Mouse (Mus musculus) limb, embryonic 13.5 days (tissue): ENCODE measurements around the gene Abcb1a. TPM values are rescaled to one million over a fixed set of nuclear protein-coding genes. Genes with fewer than 3 reads are reported as not detected.

ENCODE experiments used
- ATAC-seq: fragments of 200-750 bp; cut with Nextera tagmentation; 2 replicates; pipeline ENCODE4 v1.8.0; 2017; ENCODE audit warnings: low read depth, moderate number of reproducible peaks, moderate TSS enrichment; ENCODE audit not compliant: low FRiP score
- H3K27ac ChIP-seq: fragments of 300-500 bp; sonication (generic); 2 replicates; pipeline ENCODE4 v1.5.1; 2015; ENCODE audit warnings: inconsistent platforms, mild to moderate bottlenecking, moderate library complexity
- H3K27me3 ChIP-seq: fragments of 300-500 bp; sonication (generic); 2 replicates; pipeline ENCODE4 v1.6.1; 2015; ENCODE audit warnings: mild to moderate bottlenecking, inconsistent platforms
- H3K36me3 ChIP-seq: fragments of 300-500 bp; sonication (generic); 2 replicates; pipeline ENCODE4 v1.6.1; 2015; ENCODE audit warnings: inconsistent platforms, mild to moderate bottlenecking, moderate library complexity
- H3K4me1 ChIP-seq: fragments of 300-500 bp; sonication (generic); 2 replicates; pipeline ENCODE4 v1.6.1; 2015; ENCODE audit warnings: inconsistent platforms
- H3K4me2 ChIP-seq: fragments of 300-500 bp; sonication (generic); replicated peaks from 2 replicates; pipeline ENCODE4 v1.6.1; 2015; ENCODE audit warnings: inconsistent platforms, mild to moderate bottlenecking, moderate library complexity
- H3K4me3 ChIP-seq: fragments of 300-500 bp; sonication (generic); 2 replicates; pipeline ENCODE4 v1.5.1; 2015; ENCODE audit warnings: moderate library complexity, mild to moderate bottlenecking, inconsistent platforms
- H3K9ac ChIP-seq: fragments of 300-500 bp; sonication (generic); 2 replicates; pipeline ENCODE4 v1.6.1; 2015; ENCODE audit warnings: mild to moderate bottlenecking, inconsistent platforms
- H3K9me3 ChIP-seq: fragments of 300-500 bp; sonication (generic); 2 replicates; pipeline ENCODE4 v1.6.1; 2016; ENCODE audit warnings: inconsistent platforms
- WGBS: fragments of 180-500 bp; shearing (Covaris S2); methylation state at CpG from one replicate; pipeline ENCODE4 v1.1.7; 2015; 5-methylcytosine and 5-hydroxymethylcytosine counted together
- polyA plus RNA-seq: library from polyadenylated mRNA; unstranded; fragments of >200 nt; fragmentation: Nextera tagmentation; extraction: Ambion mirVana; gene quantifications from 2 replicates; pipeline ENCODE4 v1.2.1, GENCODE M21; 2015

Abcb1a gene
- polyA plus RNA-seq, result 0.28 and 0.29 TPM in 2 replicates

DNA sequence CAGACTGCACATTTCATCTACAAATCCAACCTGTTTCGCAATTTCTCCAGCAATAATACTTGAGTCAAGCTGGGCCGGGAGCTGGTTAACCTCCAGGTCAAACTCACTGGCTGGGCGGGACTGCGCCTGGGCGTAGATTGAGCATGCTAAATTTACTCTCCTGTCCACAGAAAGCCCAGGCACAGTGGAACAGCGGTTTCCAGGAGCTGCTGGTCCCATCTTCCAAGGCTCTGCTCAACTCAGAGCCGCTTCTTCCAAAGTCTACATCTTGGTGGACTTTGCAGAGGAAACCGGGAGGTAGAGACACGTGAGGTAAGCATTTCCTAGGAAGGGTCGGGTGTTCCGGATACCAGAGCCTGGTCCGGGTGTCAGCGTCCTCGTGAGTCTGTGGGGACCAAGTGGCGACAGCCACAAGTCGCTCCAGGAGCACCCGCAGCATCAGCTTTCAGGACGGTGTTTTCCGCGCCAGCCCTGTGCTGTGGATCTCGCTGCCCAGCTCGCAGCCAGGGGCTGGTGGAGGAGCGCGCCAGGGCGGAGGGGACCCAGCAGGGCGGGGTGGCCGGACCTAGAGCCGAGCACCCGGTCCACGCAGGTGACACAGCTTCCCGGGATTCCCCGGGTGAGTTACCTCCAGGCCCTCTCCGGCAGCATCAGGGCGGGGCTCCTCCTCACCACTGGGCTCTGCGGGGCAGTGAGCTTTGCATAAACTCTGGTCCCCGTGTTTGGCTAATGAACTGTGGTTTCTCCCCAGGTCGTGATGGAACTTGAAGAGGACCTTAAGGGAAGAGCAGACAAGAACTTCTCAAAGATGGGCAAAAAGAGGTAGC, at the start of gene Abcb1a:
Gene Abcb1a (plus strand): TSS at position 167 of the 827 bp plus-strand sequence.
- Histone ChIP-seq H3K9me3 (no peaks in the 10 kb centered on the region), H3K4me2 (peak within 1 kb of the TSS; percentile 95), H3K27ac (no peak within 1 kb of the TSS), H3K9ac (peak within 1 kb of the TSS; percentile 72), H3K27me3 (no peaks in the 10 kb centered on the region), H3K36me3 (no peaks in the 10 kb centered on the region), H3K4me1 (peaks cover 6% of the 10 kb centered on the region; the same call in 1 of the 2 replicates), H3K4me3 (peak within 1 kb of the TSS; percentile 54)
- 5% methylated on average over 37 of the region's 37 CpGs for WGBS
- peak; percentile 57; the same call in 1 of the 2 replicates for ATAC-seq

DNA sequence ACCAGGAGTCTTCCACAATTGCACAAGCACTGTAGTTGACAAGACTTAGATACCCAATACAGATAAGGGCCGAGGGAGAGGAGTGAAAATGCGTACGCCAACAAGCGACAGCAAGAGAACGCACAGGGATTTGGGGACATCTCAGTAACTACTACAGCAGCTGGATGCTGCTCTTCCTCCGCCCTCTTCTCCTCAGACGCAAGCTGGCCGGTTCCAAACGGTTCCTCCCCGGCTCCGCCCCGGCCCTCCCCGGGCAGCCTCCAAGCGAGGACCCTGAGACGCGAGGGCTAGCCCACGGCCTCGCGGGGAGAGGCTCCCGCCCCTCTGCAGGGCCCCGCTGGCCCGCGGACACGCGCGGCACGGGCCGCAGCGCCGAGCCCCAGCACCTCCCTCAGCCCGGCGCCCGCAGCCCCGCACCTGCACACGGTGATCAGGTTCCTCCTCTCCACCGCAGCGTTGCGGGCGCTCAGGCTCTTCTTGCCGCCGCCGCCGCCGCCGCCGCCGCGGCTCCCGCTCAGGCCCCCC, 37.7 kb upstream of the Abcb1a start:
- H3K9me3 ChIP-seq, result no peaks in the 10 kb centered on the region
- WGBS, result 0% methylated on average over 38 of the region's 49 CpGs
- ATAC-seq, result peak; percentile 55; the same call in 1 of the 2 replicates
- H3K27me3 ChIP-seq, result 0 out of 2 replicates have a peak, but pooled peaks cover 3% of the 10 kb centered on the region
- no peaks in the 10 kb centered on the region for H3K4me1 ChIP-seq
- H3K4me2 ChIP-seq, result peak overlapping the region; percentile 90
- H3K4me3 ChIP-seq, result peak overlapping the region; percentile 90
- H3K27ac ChIP-seq, result peak overlapping the region; percentile 39; the same call in 1 of the 2 replicates
- no peaks in the 10 kb centered on the region for H3K36me3 ChIP-seq
- peak overlapping the region; percentile 84 for H3K9ac ChIP-seq

DNA sequence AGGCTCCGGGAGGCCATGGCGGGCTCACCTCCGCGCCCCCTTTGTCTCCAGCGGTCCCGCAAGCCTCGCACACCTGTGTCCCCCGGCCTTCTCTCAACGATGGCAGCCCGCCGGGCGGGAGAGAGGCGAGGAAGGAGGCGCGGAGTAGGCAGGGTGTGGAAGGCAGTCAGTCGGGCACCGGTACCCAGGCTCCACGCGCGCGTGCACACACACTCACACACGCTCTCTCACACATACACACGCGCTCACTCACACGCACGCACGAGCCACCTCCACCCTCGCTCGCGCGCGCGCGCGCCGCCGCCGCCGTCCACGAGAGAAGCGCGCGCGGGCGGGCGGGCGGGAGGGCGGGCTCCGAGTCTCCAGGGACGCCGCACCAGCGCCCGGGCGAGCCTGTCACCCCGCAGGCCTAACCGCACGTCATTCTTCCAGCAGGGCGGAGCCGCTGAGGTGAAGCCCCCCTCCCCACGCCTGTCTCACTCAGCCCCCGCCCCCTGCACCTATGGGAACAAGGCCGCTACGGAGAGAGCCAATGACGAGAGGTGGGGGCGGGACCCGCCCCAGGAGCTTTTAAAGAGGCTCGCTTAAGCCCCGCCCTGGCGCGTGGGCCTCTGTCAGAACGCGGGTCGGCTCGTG, 37.2 kb upstream of the Abcb1a start, which contains the start of gene Rundc3b:
Gene Rundc3b (minus strand): TSS at position 357 of the 636 bp plus-strand sequence.
- under 1% methylated on average over 33 of the region's 74 CpGs for WGBS
- Histone ChIP-seq H3K27ac (peak within 1 kb of the TSS; percentile 39; the same call in 1 of the 2 replicates), H3K4me2 (peak within 1 kb of the TSS; percentile 90), H3K27me3 (0 out of 2 replicates have a peak, but pooled peaks cover 3% of the 10 kb centered on the region), H3K9ac (peak within 1 kb of the TSS; percentile 84), H3K9me3 (no peaks in the 10 kb centered on the region), H3K36me3 (no peaks in the 10 kb centered on the region), H3K4me1 (no peaks in the 10 kb centered on the region), H3K4me3 (peak within 1 kb of the TSS; percentile 90)
- peak; percentile 99 for ATAC-seq

DNA sequence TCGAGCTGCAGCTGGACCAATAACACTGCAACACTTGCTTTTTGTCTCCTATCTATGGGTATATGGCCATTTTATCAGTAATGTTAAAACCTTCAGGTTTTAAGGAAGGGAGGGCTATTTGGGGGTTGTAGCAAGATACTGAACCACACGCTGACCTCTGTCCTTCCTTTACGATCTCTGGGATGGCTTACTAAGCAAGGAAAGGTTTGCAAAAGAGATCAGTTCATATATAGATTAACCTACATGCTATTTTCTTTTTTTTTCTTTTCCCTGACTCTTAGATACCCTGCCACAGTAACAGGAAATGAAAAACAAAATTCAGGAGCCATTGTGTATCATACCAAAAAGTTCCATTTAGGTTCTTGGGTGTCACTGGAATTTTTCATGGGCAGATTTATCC, 27.0 kb upstream of the Abcb1a start:
- no peaks in the 10 kb centered on the region for H3K9me3 ChIP-seq
- no peaks in the 10 kb centered on the region for H3K27me3 ChIP-seq
- H3K9ac ChIP-seq, result no peak overlapping the region
- no peak overlapping the region for H3K4me2 ChIP-seq
- WGBS, result 84% methylated on average over 3 of the region's 3 CpGs
- H3K4me3 ChIP-seq, result no peak overlapping the region
- ATAC-seq, result no peak
- H3K27ac ChIP-seq, result no peak overlapping the region
- no peaks in the 10 kb centered on the region for H3K36me3 ChIP-seq
- no peaks in the 10 kb centered on the region for H3K4me1 ChIP-seq

DNA sequence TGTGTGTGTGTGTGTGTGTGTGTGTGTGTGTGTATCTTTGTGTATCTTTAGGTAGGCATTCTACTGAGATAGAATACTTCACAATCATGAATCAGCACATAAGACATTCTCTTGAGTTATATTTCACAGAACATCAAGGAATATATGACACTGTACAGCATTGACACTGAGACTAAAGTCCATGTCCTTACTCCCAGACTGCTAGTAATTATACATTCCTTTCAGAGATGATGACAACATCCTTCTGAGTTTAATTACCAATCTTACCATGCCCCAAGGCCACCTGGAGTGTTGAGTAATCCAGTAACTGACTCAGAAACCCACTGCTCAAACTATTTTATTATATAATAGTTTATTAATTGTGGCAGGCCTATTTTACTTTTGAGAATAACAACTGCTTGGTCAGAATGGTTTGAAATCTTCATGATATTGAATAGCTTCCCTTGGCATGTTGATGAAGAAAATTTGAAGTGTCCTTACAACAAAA, 25.3 kb upstream of the Abcb1a start:
- Histone ChIP-seq H3K4me3 (no peak overlapping the region), H3K9ac (no peak overlapping the region), H3K36me3 (no peaks in the 10 kb centered on the region), H3K9me3 (no peaks in the 10 kb centered on the region), H3K27ac (no peak overlapping the region), H3K4me2 (no peak overlapping the region), H3K4me1 (no peaks in the 10 kb centered on the region), H3K27me3 (no peaks in the 10 kb centered on the region)
- ATAC-seq, result no peak

DNA sequence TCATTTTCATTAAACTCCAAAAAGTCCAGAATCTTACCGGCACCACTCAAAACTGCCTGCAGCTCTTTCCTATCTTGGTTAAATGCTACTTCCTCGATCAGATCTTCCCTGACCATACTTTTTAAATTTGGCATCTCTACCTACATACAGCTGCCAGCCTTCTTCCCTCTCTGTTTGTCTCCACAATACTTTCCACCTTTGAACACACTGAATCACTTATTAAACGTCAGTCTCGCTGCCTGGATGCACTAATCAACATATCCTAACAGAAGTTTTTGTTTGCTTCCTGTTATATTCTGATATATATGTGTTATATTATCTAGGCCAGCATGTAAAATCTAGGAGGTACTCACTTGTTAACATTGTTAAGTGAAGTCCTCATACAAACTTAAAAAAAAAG, 11.6 kb upstream of the Abcb1a start:
- 81% methylated on average over 4 of the region's 4 CpGs for WGBS

DNA sequence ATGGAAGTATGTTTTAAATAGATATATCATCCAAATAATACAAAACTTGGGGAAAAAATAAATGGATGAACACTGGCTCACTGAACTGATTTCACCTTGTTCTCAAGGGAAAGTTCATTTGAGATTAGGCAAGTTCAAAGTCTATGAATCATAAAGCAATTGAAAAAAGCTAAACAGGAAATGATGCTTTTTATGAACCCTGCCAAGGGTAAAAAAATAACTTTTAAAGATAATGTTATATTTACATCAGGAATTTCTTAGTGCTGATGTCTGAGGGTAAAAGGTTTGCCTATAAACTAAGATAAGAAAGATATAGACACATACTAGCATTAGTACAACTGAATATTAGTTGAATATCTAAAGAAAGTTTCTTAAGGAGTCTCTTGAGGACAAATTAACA, 11.1 kb upstream of the Abcb1a start:
- H3K9ac ChIP-seq, result no peak overlapping the region
- H3K4me3 ChIP-seq, result no peak overlapping the region
- no peaks in the 10 kb centered on the region for H3K27me3 ChIP-seq
- H3K4me2 ChIP-seq, result no peak overlapping the region
- H3K27ac ChIP-seq, result no peak overlapping the region
- no peaks in the 10 kb centered on the region for H3K36me3 ChIP-seq
- no peak for ATAC-seq
- no peaks in the 10 kb centered on the region for H3K4me1 ChIP-seq
- no peaks in the 10 kb centered on the region for H3K9me3 ChIP-seq

More for the DNA sequence above, 11.6 kb upstream of the Abcb1a start:
- Histone ChIP-seq H3K4me2 (no peak overlapping the region), H3K9ac (no peak overlapping the region), H3K36me3 (no peaks in the 10 kb centered on the region), H3K27ac (no peak overlapping the region), H3K4me3 (no peak overlapping the region), H3K27me3 (no peaks in the 10 kb centered on the region), H3K4me1 (no peaks in the 10 kb centered on the region), H3K9me3 (no peaks in the 10 kb centered on the region)
- no peak for ATAC-seq

DNA sequence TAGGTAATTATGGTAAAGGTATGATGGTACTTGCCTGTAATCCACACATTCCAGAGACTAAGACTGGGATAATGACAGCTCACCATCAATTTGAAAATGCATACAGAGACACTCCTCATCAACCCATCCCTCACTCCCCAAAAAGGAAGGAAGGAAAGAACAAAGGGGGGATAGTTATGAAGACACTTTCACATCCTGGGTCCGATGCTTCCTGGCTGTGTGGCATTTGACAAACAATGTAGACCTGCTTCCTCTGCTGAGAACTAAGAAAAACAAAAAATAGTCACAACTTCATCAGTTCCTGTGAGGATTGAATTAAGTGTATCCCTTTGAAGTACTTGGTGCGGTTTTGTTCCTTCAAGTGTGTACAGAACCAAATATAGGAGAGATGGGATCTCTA, 7.8 kb upstream of the Abcb1a start:
- no peak overlapping the region for H3K27ac ChIP-seq
- no peak for ATAC-seq
- no peak overlapping the region for H3K4me2 ChIP-seq
- no peaks in the 10 kb centered on the region for H3K36me3 ChIP-seq
- WGBS, result 87% methylated on average over 2 of the region's 2 CpGs
- H3K4me3 ChIP-seq, result no peak overlapping the region
- H3K4me1 ChIP-seq, result no peaks in the 10 kb centered on the region
- H3K9me3 ChIP-seq, result no peaks in the 10 kb centered on the region
- no peak overlapping the region for H3K9ac ChIP-seq
- H3K27me3 ChIP-seq, result no peaks in the 10 kb centered on the region

DNA sequence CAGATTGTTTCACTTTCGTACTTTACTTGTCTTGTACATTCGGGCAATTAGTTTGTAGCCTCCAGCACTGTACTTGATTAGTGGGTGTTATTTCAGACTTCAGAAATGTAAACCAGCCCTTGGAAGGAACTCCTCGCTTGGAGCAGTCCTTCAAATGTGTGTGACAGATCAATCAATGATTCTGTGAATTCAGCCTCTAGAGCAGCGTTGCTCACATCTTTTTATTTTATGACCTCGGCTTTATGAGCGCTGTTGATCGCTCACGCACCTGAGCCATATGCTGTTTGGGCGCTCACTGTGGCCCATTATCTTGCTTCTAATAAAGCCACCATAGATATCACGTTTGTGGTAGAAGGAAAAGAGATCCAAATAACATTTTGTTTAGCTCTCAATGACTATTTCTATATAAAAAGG, 868 bp downstream of the Abcb1a start:
- Histone ChIP-seq H3K9me3 (no peaks in the 10 kb centered on the region), H3K4me2 (peak overlapping the region; percentile 95), H3K4me1 (peaks cover 6% of the 10 kb centered on the region; the same call in 1 of the 2 replicates), H3K27me3 (no peaks in the 10 kb centered on the region), H3K9ac (no peak overlapping the region), H3K4me3 (peak overlapping the region; percentile 54), H3K27ac (no peak overlapping the region), H3K36me3 (no peaks in the 10 kb centered on the region)
- ATAC-seq, result no peak
- 31% methylated on average over 10 of the region's 10 CpGs for WGBS

DNA sequence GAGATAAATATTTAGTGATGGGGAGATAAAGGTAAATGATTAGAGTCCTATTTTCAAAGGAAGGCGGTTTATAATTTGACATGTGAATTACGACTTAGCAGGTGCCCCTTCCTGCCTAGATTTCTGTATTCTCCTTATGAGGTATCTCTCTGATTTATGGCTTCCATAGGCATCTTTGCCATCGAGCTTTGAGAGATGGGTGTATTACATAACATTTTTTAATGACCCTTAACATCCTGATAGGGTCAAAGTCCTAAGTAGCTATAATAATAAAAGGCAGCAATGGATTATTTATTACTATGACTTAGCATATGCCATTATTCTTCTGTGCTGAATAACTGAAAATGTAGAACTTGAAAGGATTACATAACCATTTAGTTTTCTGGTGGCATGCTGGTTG, 4.8 kb downstream of the Abcb1a start:
- ATAC-seq, result no peak
- H3K27ac ChIP-seq, result no peak overlapping the region
- H3K4me2 ChIP-seq, result no peak overlapping the region
- H3K4me3 ChIP-seq, result no peak overlapping the region
- H3K9ac ChIP-seq, result no peak overlapping the region
- 67% methylated on average over 3 of the region's 3 CpGs for WGBS
- peaks cover 6% of the 10 kb centered on the region; the same call in 1 of the 2 replicates for H3K4me1 ChIP-seq
- no peaks in the 10 kb centered on the region for H3K9me3 ChIP-seq
- no peaks in the 10 kb centered on the region for H3K27me3 ChIP-seq
- no peaks in the 10 kb centered on the region for H3K36me3 ChIP-seq

DNA sequence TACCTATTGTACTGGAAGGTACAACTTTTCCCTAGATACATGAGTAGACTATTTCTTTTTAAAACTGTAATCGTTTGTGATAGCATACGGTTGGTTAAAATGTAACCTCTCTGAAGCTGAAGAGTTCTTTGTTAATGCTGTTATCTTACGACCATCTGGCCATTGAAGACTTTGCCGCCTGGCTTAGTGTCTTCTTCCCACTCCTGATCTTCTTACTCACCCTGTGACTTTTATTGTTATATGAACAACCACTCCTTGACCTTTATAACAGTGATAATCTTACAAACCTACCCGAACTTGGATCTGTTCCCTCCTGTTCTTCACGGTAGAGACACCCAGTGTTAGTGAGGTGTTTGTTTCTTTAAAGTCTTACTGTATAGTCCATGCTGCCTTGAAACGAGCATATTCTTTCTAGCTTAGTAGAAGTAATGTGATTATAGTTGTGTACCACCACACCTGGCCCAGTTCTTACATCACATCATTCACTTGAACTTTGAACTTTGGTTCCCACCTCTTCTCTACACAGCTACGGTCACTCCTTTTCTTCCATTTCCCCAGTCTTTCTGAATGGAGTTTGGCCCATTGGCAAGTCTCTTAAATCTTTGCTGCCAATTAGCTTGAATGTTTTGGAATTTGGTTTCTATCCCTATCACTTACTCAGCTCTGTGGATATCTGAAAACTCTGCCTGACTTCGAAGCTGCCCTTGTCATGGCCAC, 8.0 kb downstream of the Abcb1a start:
- Histone ChIP-seq H3K9me3 (no peaks in the 10 kb centered on the region), H3K4me1 (no peaks in the 10 kb centered on the region), H3K36me3 (no peaks in the 10 kb centered on the region), H3K4me3 (no peak overlapping the region), H3K27ac (no peak overlapping the region), H3K9ac (no peak overlapping the region), H3K4me2 (no peak overlapping the region), H3K27me3 (no peaks in the 10 kb centered on the region)
- WGBS, result 82% methylated on average over 9 of the region's 9 CpGs
- no peak for ATAC-seq
